Mouse (Mus musculus) frontal cortex, postnatal 36 days (tissue): ENCODE measurements at regions not wholly inside any gene's neighbourhood (a gene's known extent, or its start where the extent isn't known, plus 50 kb on each side); places are given as distances from the start of the nearest gene placed in this dataset.
"Not testable (repeated sequence)": the region's sequence is repeated elsewhere in the genome, so short reads cannot be mapped to it uniquely, and the experiment has no call there.

ENCODE experiments used
- DNase-seq, 2 experiments: peaks; one replicate each; pipeline ENCODE4 v3.0.0; 2022; ENCODE audit warnings: low spot score in 2 of 2

DNA sequence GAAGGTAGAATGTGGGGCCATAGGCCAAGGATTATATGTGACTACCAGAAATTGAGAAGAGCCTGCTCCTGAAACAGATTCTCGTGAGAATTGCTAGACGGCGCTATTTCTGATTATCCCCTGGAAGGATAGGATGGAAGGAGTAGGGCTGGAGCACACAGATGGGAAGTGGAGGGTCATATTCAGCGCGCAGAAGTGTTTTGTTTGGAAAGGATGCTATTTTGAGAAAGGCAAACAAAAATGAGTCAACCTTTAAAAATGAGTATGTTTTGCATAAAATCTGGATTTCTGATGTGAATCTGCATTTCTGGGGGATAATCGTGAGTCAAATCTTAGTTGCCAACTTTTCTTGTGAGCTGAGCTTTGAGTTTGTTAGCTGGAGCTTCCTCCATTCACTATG is 58.1 kb upstream of the Fshb start:
- peak; percentile 5 to 14 for DNase-seq

DNA sequence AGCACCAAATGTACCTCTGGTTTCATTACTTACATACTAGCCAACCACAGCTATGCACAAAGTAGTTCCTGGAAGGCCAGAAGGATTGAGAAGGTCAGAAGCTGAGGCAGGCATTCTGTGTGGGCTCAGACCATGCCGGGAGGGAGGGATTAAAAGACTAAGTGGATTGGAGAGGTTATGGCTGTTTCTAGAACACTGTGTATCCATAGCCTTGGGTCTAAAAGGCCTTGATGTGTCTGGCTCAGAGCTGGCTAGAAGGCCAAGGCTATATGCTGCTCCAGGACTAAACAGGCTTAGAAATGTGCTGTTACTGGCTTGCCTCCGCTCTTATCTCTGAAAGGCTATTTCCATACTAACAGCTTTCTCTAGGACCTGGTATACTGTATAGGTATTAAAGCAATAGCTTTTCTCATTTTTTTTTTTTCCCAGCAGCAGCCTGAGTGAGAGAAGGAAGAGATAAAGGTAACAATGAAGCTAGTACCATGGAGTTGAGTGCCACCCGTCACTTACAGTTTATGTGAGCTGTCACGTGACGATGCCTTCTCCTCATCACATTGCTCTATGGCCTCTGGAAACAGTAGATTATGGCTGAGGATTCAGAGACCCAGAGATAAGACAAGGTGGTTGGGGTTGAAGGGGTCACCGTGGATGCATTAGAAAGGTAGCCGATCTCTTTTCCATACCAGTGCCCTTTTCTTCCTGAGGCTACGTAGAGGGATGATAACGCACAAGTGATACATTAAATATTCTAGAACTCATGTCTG is 59.4 kb upstream of the Fshb start:
- DNase-seq: no peak

DNA sequence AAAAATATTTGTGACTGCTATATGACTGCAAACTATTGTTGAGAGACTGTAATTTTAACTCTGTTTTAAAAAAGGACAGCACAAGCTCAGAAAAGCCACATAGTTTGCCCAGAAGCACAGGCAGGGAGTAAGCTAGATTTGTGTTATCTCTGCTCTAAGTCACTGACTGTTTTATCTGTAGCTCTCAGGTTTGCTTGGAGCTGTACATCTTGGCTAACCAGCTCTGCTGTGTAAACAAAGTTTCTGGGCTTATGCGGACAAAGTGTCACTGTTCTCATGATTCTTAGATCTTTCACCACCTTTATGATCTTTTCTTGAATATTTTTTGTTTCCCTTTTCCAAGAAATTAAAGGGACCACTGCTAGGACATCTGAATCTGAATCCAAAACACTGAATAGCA is 60.2 kb upstream of the Fshb start:
- DNase-seq: no peak

DNA sequence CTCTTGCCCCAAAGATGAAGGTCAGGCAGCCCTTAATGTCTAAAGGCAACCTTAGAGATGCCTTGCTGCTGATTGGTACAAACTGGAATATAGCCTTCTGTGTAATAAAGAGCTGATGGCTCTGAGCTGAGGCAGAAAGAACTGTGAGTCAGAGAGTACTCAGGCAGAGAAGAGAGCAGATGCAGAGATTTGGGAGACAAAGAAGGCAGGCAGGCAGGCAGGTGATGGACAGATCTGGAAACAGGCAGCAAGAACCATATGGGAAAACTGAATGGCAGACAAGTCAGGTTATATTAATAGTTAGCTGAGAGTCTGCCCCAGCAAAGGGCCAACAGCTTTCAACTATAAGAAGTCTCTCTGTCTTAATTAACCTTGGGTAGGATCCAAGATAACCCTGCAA is 73.7 kb upstream of the Fshb start:
- DNase-seq: no peak

DNA sequence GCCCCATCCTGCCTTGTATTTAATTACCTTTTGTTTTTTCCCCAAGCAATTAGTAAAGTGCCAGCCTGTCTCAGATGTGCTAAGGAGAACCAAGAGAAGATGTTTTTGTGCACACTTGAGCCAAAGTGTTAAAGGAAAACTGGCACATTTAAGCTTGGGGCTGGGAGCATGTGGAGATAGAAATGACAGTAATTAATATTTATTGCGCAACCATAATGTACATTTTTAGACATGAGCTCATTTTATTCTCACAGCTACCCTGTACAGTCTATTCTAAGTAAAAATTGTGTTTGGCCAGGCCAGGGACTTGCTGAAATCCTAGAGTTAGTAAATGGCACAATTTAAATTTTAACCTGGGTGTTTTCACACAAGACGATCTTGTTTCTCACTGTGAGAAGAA is 89.9 kb upstream of the Fshb start:
- DNase-seq: no peak

DNA sequence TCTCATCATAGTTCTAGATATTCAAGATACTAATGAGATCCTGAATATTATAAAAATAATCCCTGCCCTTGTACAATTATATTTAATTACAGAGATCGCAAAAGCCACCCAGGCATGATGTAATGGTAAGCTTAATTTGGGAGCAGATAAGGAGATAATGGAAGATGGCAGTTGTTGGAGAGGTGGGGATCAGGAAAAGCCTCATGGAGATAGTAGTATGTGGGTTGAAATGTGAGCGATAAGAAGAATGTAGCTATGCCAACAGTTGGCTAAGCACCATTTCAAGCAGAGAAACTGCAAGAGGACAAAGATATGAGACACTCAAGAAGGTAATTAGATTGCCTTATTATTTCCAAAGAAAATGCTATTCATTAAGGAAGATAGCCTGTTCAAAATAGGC is 90.4 kb upstream of the Fshb start:
- DNase-seq: no peak

DNA sequence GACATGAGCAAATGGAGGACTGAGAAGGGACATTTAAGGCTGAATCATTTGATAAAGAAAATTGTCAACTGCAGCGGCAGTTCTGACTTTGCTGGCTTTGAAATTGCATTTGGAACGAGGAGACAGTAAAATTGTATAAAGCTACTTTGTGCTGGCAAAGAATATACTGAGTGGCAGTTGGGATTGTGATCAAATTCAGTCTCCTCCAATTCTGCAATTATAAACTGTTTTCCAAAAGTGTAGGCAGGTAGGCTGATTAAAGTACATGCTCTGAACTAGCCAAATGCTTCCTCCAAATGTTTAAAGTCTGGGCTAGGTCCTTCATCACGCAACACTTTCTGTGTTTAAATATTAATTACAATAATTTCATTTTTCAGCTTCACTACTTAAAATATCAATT is 90.9 kb upstream of the Fshb start:
- no peak for DNase-seq

DNA sequence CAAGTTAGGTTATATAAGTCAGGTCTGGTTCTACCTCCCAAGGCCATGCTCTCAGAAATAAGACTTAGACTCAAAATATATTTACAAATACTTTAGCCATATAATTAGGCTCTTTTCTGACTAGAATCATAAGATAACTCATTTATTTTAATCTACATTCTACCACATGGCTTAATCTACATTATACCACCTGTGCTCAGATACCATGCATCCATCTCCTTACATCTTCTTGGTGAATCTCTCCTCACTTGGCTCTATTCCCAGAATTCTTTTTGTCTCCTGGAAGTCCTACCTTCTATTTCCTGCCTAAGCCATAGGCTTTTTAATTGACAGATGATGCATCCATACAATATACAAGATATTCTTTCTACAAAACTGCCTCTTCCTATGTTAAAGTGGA is 92.4 kb upstream of the Fshb start:
- no peak for DNase-seq

DNA sequence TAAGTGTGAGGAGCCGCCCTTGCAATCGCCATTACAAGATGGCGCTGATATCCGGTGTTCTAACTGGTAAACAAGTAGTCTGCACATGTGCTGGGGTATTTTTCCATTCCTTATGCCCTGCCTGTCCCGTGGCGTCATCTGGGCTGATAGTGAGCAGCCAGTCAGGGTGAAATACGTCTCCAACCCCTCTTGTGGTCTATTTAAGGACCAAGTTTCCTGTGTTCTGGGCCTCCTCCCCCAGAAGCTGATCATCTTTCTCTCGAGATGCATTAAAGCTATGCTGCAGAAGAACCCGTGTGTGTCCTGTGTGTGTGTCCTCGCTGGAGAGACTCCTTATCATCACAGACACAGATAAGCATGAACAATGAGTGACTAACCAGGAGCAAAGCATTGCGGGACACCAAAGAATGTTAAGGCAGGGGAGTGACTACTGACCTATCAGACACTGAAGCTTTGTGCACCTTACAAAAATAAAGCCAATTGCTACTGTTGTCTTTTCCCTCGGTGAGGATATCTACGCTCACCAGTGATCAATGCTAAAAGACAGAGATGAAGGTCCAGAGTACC is 99.5 kb upstream of the Fshb start:
- not testable (repeated sequence) for DNase-seq

DNA sequence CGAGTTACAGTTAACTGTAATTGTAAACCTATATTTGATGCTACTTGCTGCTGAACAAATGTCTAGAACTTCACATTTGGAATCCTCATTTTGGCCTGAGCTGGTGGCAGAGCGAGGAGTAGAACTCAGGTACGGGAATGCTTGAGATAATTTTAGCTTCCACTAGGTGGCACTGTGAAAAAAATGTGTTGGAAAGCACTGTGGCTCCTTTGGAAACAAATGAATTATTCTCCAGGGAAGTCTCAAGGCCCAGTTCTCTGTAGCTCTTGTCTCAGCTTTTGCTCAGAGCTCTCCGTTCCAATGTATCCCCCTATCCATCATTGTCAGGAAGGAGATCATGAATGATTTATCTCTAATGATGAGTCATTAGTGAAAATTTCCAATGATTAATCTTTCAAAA is 114.7 kb upstream of the Kcna4 start:
- peak in 1 of 2 experiments; percentile 14 for DNase-seq

DNA sequence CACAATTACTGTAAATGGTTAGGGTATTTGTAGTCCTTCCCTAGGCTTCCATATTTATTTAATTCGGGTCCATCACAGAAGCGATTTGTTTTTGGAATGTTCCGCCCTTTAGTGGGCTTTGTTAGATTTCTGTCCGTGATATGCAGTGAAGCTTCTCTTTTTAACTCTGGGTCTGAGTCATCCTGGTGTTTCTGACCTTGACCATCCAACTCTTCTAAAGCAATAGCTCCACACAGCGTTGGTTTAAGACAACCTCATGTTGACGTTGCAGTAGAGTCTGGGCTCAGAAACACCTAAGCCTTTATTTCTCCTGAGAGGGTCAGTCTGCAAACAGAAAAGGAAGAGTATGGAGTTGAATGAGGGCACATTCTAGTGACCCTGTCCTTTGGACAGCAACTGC is 107.4 kb upstream of the Kcna4 start:
- no peak for DNase-seq

DNA sequence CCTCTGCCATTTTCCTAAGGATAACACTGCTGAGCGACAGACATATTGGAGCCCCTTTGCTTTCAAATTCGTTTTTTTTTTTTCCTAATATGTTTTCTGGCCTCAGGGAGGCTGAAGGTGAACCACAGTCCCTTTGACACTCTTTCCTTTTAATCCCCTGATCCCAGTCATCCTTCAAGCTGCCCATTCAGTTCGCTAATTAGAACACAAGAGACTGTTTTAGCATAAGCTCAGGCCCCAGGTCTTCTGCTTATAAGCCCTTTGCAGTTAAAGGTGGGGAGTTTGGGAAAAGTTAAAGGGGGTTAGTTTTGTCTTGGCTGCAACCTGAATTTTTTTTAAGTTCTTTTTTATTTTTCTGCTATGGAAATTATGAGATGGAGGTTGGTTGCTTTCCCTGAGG is 105.6 kb upstream of the Kcna4 start:
- no peak for DNase-seq

DNA sequence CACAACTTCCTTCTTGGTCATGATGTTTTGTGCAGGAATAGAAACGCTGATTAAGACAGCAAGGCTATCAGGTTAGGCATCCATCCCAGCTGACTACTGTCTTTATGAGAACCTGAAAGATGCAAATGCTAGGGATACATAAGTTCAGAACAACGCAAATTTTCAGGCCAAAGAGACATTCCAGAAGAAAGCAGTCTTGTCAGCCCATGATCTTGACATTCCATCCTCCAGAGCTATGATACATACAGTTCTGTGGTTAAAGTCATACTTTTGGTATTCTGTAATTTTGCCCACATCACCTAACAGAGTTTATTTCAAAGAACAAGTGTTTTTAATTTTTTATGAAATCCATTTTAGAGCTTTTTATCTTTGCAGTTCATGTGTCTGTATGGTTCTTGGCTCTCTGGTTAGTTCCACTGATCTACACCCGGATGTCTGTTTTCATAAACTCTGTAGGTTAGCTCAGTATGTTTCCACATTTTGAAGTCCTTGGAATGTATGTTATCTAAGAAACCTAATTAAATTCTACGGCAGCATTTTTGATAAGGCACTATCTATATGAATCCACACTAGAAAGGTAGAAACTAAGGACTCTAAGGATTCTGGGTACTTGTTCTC is 88.5 kb upstream of the Kcna4 start:
- DNase-seq: no peak

DNA sequence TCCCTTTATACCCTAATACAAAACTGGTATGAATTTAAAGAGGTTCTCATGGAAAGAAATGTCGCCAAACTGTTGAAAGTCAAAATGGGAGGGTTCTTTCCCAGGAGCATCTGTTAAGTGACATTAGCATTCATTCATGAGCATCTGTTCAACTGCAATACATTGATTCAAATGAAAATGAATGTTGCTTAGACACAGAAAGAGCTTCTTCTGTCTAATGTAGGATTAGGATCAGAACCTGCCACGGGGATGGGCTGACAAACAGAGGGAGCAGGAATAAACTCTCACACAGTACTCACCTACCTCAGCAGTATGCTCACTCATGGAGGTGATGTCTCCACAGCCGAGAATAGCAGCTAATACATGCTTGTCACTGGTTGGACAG is 88.0 kb upstream of the Kcna4 start:
- DNase-seq: peak in 1 of 2 experiments; percentile 6

DNA sequence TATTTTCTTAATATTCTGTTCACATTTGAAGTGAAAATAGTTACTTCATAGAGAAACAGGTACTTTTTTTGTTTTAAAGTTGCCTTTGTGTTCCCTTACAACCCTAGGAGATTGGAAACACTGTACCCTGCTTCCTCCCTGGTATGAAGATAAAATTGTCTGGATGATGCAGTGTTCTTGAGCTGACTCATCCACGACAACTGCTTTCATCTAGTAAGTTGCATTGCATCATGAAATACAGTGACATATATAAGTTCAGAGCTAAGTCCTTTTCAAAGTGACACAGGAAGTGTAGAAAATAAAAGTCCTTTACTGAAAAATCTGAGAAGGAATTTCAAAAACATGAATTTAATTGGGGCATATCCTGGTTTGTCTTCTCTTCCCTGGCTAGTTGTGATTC is 68.9 kb upstream of the Kcna4 start:
- DNase-seq: no peak

DNA sequence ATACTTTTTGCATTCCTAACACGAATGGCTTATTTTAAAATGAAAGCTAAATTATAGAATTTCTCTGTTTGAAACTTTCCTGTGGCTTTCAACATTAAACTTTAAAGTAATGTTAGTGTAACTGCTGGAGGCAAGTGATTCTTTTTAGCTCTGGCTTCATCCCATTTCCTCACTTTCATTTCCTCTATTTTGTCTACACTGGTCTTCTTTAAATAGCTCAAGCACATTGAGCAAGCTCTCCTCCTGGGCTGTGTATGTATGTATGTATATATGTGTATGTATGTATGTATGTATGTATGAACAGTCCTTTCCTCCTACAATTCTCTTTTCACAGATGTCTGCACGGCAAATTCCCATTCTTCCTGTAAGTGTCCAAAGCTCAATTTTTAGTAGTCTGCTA is 65.8 kb upstream of the Kcna4 start:
- DNase-seq: no peak

DNA sequence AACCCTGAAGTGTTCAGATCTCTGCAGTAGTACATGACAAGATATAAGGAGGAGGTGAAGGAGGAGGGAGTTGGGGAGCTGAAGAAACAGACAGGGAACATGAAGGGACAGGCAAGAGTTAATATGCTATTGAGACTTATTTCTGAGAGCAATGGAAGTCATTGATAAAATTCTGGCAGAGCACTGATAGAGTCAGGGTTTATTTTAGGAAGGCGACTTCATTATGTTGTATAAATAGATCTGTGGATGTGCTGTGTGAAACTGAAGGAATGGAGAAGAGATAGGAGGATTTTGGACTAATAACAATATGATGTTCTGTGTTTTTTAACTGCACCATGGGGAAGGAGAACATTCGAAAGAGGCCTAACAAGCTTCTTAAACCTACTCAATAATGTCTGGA is 63.0 kb upstream of the Kcna4 start:
- DNase-seq: no peak

DNA sequence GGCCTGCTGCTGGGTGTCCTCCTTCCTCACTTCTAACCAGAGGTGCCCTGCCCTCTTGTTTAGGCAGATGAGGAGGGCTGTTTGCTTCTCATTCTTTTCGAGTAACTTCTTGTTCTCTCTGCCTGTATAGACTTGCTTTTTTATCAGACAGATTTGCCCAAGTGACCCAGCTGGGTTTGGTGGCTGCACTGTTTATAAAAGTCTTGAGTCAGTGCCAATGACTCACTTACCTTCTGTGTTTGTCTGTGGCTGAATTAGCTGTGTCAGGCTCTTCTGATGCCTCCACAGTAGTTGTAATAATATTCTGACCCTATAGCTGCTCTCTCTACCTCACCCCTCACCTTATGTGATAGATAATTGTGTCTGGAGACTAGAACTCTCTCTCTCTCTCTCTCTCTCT is 62.2 kb upstream of the Kcna4 start:
- no peak for DNase-seq

DNA sequence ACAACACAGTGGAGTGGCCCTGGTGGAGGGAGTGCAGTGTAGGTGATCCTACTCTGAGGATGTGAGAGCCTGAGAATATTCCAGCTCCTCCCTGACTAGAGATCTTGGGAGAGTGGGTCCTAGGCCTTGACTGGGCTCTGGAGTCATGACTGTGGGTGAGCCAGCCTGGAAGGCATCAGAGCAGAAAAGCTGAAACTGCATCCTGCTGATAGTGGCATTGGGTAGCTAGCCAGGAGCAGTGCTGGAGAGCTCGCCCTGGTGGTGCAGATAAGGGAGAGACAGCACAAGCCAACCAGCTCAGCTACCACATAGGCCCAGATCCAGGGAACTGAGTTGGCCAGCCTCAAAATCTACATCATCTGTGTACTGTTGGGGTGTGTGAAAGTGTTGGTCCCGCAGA is 58.8 kb upstream of the Kcna4 start:
- no peak for DNase-seq

DNA sequence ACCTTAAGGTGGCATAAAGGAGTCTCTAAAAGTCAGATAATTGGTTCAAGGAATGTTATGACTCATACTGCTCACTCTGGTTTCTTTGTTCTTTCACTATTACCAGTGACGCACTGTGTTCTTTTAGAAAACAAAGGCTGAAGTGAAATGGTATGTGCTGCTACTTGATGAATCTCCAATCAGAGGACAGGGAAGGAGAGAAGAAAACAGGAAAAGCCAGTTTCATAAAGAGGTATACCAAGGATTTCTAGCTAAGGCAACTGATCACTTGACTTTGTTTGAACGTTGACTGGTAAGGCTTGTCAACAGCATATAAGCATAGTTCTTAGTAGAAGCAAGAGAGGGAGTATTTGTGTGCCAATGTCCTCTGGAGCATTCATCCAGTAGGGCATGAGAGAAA is 57.6 kb upstream of the Kcna4 start:
- no peak for DNase-seq
